Mouse (Mus musculus) gastrocnemius, postnatal 36 days (tissue): Measurements from ENCODE around the gene Col9a1. TPM values are rescaled to one million over a fixed set of nuclear protein-coding genes. Genes with fewer than 3 reads are reported as not detected.

Experiments used
- DNase-seq, 2 experiments: peaks; one replicate each; pipeline ENCODE4 v3.0.0; 2022
- intact Hi-C: fragments of 180-260 bp; cut with DNase I; formaldehyde crosslinking; loops from one replicate; pipeline ENCODE4 v1.15.1; 2025
- long read RNA-seq, 2 experiments: library from polyadenylated mRNA; stranded (forward); transcript quantifications; one replicate each; pipeline ENCODE4 v2.0.0; 2021
- total RNA-seq, 2 experiments: library from RNA; stranded (reverse); gene quantifications; 2 replicates each; pipeline ENCODE4 v1.2.3; 2021

Gene Col9a1
- total RNA-seq = under 1 TPM; 0.54 to 0.69 TPM
- long read RNA-seq, experiment 1, partial matches to known transcripts = 0 of 1 reads
- long read RNA-seq, experiment 1, other reads (novel, unspliced or antisense) = 0 of 1 reads
- long read RNA-seq, experiment 2 = 0 reads

DNA sequence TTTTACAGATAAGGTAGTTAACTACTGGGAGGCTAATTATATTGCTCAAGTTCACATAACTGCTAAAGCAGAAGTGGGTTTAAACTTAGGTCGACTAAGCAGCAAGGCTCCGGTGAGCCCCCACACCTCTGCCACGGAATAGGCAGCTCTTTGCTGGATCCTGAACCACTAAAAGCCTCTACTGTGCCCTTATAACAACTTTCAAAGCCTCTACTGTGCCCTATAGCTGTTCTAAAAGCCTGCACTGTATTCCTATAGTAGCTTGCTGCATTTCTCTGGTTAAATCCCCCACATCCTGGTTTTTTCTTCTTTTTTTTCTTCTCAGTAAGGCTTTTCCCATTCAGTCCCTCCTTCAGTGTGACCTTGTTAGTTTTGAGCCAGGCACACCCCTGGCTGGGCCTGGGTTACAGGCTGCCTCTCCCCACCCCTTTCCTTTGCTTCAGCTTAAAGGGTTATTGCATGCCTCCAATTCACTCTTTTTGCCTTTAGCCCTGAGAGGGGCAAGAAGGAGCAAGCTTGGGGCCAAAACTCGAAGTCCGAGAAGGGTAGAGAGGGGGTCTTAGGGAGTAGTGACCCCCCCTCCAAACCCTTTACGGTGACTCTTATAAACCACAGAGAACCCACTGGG lies at the start of gene Col9a1:
Gene Col9a1 (plus strand): TSS at position 387 of the 628 bp plus-strand sequence.
- intact Hi-C loops = loop anchor here (10.0 kb wide), 1 partner anchor 343 kb away; no protein-coding TSS in a partner anchor

GRCm38 (mm10) chr1:24127866-24128265 lies 49.5 kb upstream of the Col9a1 start:
- intact Hi-C loops = no loop called here
- DNase-seq = no peak

More for the DNA sequence above, at the start of gene Col9a1:
- DNase-seq = no peak

DNA sequence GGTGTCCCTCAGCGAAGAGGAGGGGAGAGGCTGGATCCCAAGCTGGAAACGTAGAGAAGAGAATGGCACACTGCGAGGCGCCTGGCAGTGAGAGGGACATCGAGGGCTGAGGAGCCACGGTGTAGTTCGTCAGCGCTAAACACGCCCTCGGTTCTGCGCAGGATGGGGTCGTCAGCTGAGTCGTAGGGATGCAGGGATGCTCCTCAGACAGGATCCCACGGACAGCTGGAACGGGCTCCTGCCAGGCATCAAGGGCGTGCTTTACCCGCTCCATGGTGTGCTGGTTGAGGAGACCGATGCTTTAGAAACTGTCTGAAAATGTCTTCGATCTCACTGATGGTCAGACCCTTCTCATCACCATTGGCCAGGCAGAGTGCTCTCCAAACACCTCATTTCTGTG lies 43.6 kb upstream of the Col9a1 start:
- DNase-seq = no peak
- intact Hi-C loops = no loop called here

GRCm38 (mm10) chr1:24134792-24135191 lies 42.6 kb upstream of the Col9a1 start:
- DNase-seq = no peak
- intact Hi-C loops = loop anchor here (5.0 kb wide), 1 partner anchor 113 kb away; no protein-coding TSS in a partner anchor

DNA sequence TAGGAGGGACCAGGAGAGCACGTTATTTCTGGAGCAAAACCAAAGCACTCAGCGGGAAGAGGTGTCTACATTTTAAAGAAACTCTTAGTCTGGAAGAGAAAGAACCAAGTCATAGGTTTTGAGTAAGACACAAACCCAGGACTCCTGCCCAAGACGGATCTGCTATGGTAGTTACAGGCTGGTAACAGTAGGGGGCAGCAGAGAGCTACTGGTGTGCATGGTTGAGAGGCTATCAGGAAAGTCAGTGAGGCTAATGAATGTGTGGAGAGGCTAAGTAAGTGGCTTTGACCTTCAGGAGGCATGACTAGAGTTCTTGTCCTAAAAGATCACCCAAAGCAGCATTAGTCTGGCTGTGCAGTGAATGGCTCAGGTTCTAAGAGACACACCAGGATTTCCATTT lies 40.3 kb upstream of the Col9a1 start:
- DNase-seq = peak in 1 of 2 experiments; percentile 19
- intact Hi-C loops = loop anchor here (5.0 kb wide), 1 partner anchor 110 kb away; no protein-coding TSS in a partner anchor

DNA sequence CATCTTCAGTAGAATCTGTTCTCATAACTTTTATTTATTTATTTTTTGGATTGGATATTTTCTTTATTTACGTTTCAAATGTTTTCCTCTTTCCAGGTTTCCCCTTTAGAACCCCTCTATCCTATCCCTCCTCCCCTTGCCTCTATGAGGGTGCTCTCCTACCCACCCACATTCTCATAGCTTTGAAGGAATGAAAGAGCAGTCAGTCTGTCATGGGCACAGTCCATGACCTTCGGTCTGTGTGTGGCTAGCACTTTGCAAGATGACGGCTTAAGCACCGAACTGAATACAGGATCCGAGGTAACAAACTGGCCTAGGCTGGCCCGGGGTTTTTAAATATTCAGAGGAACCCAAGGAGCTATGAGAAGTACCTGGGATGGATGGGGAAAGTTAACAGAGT lies 36.9 kb upstream of the Col9a1 start:
- DNase-seq = no peak
- intact Hi-C loops = no loop called here

GRCm38 (mm10) chr1:24143504-24143903 lies 33.9 kb upstream of the Col9a1 start:
- intact Hi-C loops = no loop called here
- DNase-seq = no peak

DNA sequence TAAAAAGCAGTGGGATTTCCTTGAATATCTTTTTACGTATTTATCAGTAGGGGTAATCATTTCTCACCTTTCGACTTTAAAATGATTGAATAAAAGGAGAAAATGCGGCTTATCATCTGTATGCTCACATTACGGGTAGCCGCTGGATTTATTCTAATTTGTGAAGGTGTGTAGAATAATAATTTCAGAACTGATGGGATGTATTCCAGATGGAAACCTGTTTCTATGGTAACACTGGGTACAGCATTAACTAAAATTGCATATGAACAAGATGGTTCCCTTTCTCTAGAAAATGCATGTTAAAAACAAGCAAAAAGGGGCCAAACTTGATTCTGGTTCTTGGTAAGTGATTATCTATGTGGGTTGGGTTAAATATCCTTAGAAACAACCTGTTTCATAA lies 19.7 kb upstream of the Col9a1 start:
- intact Hi-C loops = no loop called here
- DNase-seq = no peak

DNA sequence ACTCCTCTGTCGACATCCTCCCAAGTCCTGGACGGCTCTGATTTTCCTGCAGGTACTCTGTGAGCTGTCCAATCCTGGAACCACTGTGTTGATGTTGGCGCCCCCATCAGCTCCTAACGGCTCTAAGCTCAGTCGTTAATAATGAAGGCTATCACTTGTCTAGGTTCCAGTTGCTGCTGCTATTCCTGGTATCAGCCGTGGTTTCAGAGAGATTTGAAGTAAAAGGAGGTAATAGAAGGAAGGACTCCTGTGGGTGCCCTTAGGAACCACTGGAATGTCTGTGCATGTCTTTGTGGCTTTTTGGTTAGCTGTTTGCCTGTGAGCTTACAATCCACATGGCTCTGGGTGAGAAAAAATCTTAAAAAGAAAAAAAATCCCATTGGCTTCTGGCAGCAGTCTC lies 8.0 kb upstream of the Col9a1 start:
- intact Hi-C loops = no loop called here

DNA sequence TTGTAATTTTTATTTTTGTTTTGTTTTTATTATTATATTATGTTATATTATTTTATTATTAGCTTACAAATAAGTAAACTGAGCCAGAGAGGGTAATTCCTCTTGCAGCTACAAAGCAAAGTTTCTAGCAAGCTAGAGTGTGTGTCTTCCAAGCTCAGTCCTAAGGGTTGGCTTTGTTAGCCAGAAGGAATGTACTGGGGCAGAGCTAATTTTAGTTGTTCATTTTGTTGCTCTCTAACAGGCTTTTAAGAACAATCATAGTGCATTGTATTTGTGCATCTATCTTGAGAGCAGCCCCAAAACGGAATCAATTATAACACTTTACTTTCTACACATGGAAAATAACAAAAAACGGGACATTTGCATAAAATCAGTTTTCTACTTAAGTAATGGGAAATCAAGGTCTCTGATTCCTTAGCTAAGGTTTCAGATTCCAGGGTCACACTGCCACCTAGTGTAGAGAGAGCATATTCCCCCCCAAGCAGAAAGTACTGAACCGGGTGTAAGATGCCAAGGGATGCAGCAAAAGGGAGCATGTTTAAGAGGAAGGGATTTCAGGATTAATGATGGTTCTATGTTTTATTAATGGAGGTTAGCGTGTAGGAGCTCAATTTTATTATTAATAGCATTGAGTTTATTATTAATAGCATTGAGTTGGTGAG lies 6.1 kb upstream of the Col9a1 start:
- no peak for DNase-seq
- intact Hi-C loops = loop anchor here (10.0 kb wide), 1 partner anchor 337 kb away; no protein-coding TSS in a partner anchor

More for the DNA sequence above, 8.0 kb upstream of the Col9a1 start:
- no peak for DNase-seq

- intact Hi-C loops = loop anchor here (10.0 kb wide), 1 partner anchor 337 kb away; no protein-coding TSS in a partner anchor
- no peak for DNase-seq
These were observed 5.5 kb upstream of the Col9a1 start for GRCm38 (mm10) chr1:24171898-24172297.

- DNase-seq = no peak
- intact Hi-C loops = loop anchor here (10.0 kb wide), 1 partner anchor 338 kb away; no protein-coding TSS in a partner anchor
These were observed 4.8 kb upstream of the Col9a1 start for GRCm38 (mm10) chr1:24172656-24173055.

DNA sequence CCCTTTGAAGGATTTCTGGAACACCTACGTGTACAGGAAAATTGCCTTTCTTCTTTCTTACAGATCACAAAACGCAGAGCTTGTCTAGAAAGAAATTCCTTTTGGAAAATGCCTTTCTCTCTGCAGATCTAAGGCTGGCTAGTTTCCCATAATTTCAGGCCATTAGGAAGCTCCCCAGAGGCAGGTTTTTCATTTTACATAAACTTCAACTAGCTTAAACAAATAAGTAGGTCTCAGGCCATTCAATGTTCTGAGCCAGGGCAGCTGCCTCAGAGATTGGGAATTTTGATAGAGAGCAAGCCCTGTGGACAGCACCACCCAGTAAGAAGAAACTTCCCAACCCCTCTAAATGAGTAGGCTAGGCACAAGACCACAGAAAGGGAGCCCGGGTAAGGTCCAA lies 1.6 kb upstream of the Col9a1 start:
- DNase-seq = no peak
- intact Hi-C loops = loop anchor here (10.0 kb wide), 1 partner anchor 341 kb away; no protein-coding TSS in a partner anchor

DNA sequence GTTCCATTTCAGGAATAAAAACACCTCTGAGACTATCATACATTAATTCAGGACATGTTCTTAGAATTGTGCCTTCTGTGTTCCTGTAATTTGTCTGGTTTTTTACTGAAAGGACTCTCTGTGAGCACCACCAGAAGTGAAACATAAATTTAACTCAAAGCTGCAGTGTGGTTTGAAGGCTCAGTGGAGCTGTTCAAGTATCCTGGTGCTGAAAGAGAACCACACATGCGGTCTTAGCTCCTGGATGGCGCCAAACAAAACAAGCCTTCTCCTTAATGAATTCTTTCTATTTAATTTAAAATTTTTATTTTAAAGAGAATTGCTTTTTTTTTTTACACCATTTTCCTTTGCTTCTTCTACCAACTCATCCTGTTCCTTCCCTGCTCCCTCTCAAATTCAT lies 2.4 kb downstream of the Col9a1 start:
- no peak for DNase-seq
- intact Hi-C loops = loop anchor here (10.0 kb wide), 1 partner anchor 345 kb away; no protein-coding TSS in a partner anchor

- intact Hi-C loops = no loop called here
- no peak for DNase-seq
These were observed 7.6 kb downstream of the Col9a1 start for GRCm38 (mm10) chr1:24184981-24185380.

DNA sequence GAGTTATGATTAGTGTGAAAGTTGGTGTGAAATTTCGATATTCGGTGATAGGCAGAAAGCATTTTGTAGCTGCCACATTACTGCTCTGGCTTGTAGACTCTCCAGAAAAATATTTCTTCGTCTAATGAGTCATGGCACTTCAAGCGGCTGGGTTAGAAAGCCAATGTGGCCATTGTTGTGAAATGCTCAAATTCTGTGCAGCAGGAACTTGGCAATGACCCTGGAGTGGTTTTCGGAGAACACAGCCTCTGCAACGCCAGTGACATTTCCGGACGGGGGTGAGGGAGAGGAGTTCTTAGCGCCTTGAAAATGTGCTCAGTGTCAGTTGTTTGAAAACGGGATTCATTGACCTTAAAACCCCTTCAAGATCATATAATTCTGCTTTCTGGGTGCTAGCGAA lies 9.6 kb downstream of the Col9a1 start:
- DNase-seq = no peak
- intact Hi-C loops = no loop called here

DNA sequence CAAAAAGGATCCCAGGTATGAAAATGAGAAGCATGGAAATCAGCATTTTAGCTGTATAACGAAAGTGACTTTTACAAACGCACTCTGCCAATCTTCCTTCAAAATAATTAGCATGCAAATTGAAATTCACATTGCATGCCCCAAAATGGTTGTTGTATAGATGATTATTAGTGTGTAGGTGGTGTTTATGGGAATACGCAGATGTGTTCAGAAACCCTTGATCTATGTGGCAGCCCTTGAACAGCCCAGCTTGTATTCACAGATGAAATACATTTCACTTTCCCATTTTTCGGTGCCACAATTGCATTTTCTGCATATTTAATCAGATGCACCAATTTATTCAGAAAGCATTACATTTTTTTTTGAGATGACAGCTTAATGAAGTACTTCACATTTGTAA lies 14.3 kb downstream of the Col9a1 start:
- intact Hi-C loops = no loop called here
- no peak for DNase-seq

DNA sequence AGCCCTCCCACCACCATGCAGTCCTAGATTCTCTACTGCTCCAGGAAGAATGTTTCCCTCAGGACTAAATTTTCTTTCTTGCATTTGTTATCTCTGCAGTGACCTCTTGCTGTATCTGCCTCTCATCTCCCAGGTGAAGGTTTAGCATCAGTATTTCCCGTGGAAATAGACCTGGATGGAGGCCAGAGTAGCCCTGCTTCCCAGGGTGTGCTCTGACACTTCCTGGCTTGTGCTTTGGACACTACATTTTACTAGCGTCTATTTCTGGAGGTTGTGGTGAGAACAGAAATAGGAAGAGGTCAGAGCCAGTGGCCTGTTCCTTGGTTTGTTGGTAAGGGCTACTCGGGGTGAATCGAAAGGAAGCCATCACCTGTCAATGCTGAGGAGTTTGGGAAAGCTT lies 16.7 kb downstream of the Col9a1 start:
- intact Hi-C loops = no loop called here

GRCm38 (mm10) chr1:24195070-24195840 lies 17.8 kb downstream of the Col9a1 start:
- intact Hi-C loops = no loop called here
- DNase-seq = no peak

More for the DNA sequence above, 16.7 kb downstream of the Col9a1 start:
- no peak for DNase-seq

GRCm38 (mm10) chr1:24195951-24196517 lies 18.6 kb downstream of the Col9a1 start:
- intact Hi-C loops = no loop called here
- no peak for DNase-seq
